Mouse (Mus musculus): ENCODE data around the gene Oas1e. TPM values are rescaled to one million over a fixed set of nuclear protein-coding genes. Genes with fewer than 3 reads are reported as not detected.

Gene Oas1e
- total and polyA plus RNA-seq, 3 experiments: not detected

- Histone ChIP-seq H3K4me1 (ENCODE audit: control insufficient read depth in 1 of 2, insufficient read depth in 2 of 2, low read length in 2 of 2) (peaks cover 0 to 2% of the 10 kb centered on the region in 2 experiments; a peak in 3 of 4 replicates), H3K27ac (ENCODE audit: control insufficient read depth, low read depth, low read length) (no peak overlapping the region), H3K79me2 (ENCODE audit: control insufficient read depth, insufficient read depth, low read length, poor library complexity) (no peaks in the 10 kb centered on the region), H3K4me3 (ENCODE audit: control insufficient read depth in 1 of 2, insufficient read depth in 1 of 2, low read depth in 2 of 2, low read length in 2 of 2) (no peak overlapping the region), H3K9ac (ENCODE audit: control insufficient read depth, low read depth, low read length, poor library complexity, severe bottlenecking) (no peak overlapping the region), H3K27me3 (ENCODE audit: control insufficient read depth in 1 of 2, insufficient read depth in 2 of 2, low read length in 2 of 2) (no peaks in the 10 kb centered on the region), H3K36me3 (ENCODE audit: control insufficient read depth in 1 of 2, insufficient read depth in 2 of 2, low read length in 2 of 2) (no peaks in the 10 kb centered on the region), H3K9me3 (replicated peaks; ENCODE audit: insufficient read depth, low read length) (no peaks in the 10 kb centered on the region)
- peak; percentile 41 for TF ChIP-seq ZC3H11A (IDR thresholded peaks at IDR 0.05; ENCODE audit: low read depth, low read length)
- no peak for TF ChIP-seq E2F4 (IDR thresholded peaks at IDR 0.05; ENCODE audit: borderline replicate concordance, low read depth, low read length)
- peak; percentile 17 to 83 (median 76); a peak in 4 of 6 replicates for TF ChIP-seq CTCF (IDR thresholded peaks at IDR 0.05 in 2 of 3, conservative IDR thresholded peaks at IDR 0.05 in 1 of 3; ENCODE audit: control insufficient read depth in 1 of 3, insufficient read depth in 1 of 3, low read depth in 2 of 3, low read length in 3 of 3, poor library complexity in 1 of 3, severe bottlenecking in 1 of 3)
- TF ChIP-seq GABPA (IDR thresholded peaks at IDR 0.05; ENCODE audit: low read depth, low read length): no peak
- no peak for TF ChIP-seq POLR2AphosphoS2 (IDR thresholded peaks at IDR 0.05; ENCODE audit: low read length)
- TF ChIP-seq ZMIZ1 (IDR thresholded peaks at IDR 0.05; ENCODE audit: low read depth, low read length): no peak
- TF ChIP-seq RAD21 (IDR thresholded peaks at IDR 0.05; ENCODE audit: low read depth, low read length): peak; percentile 69
- TF ChIP-seq SMC3 (IDR thresholded peaks at IDR 0.05; ENCODE audit: low read depth, low read length): peak; percentile 69
- peak; percentile 59 for DNase-seq (ENCODE audit: low read depth, low spot score)
Observed at GRCm38 (mm10) chr5:120746451-120746850, 48.9 kb downstream of the Oas1e start.

GRCm38 (mm10) chr5:120742125-120742524 is 53.2 kb downstream of the Oas1e start:
- Histone ChIP-seq H3K36me3 (ENCODE audit: control insufficient read depth in 1 of 2, insufficient read depth in 2 of 2, low read length in 2 of 2) (no peaks in the 10 kb centered on the region), H3K4me1 (ENCODE audit: control insufficient read depth in 1 of 2, insufficient read depth in 2 of 2, low read length in 2 of 2) (no peaks in the 10 kb centered on the region), H3K9ac (ENCODE audit: control insufficient read depth, low read depth, low read length, poor library complexity, severe bottlenecking) (no peak overlapping the region), H3K27ac (ENCODE audit: control insufficient read depth, low read depth, low read length) (no peak overlapping the region), H3K79me2 (ENCODE audit: control insufficient read depth, insufficient read depth, low read length, poor library complexity) (no peaks in the 10 kb centered on the region), H3K4me3 (ENCODE audit: control insufficient read depth in 1 of 2, insufficient read depth in 1 of 2, low read depth in 2 of 2, low read length in 2 of 2) (no peak overlapping the region), H3K9me3 (replicated peaks; ENCODE audit: insufficient read depth, low read length) (no peaks in the 10 kb centered on the region), H3K27me3 (ENCODE audit: control insufficient read depth in 1 of 2, insufficient read depth in 2 of 2, low read length in 2 of 2) (no peaks in the 10 kb centered on the region)
- TF ChIP-seq RAD21 (IDR thresholded peaks at IDR 0.05; ENCODE audit: low read depth, low read length) (peak; percentile 33), CTCF (IDR thresholded peaks at IDR 0.05 in 2 of 3, conservative IDR thresholded peaks at IDR 0.05 in 1 of 3; ENCODE audit: control insufficient read depth in 1 of 3, insufficient read depth in 1 of 3, low read depth in 2 of 3, low read length in 3 of 3, poor library complexity in 1 of 3, severe bottlenecking in 1 of 3) (peak; percentile 57 to 69 (median 63)), SMC3 (IDR thresholded peaks at IDR 0.05; ENCODE audit: low read depth, low read length) (peak; percentile 56), HCFC1 (IDR thresholded peaks at IDR 0.05; ENCODE audit: low read depth, low read length) (no peak), ZNF384 (IDR thresholded peaks at IDR 0.05; ENCODE audit: low read depth, low read length) (no peak), EP300 (IDR thresholded peaks at IDR 0.05; ENCODE audit: low read depth in 1 of 2, low read length in 2 of 2) (no peak), ZKSCAN1 (IDR thresholded peaks at IDR 0.05; ENCODE audit: low read depth, low read length) (no peak)
- DNase-seq (ENCODE audit: low read depth, low spot score): peak; percentile 58

Other genes with a start within 250 kb of the Oas1e start
- gene Tpcn1, start 206.9 kb downstream of the Oas1e start, total RNA-seq (2012; rRNA removed): 11.0 and 11.3 TPM in 2 replicates
- gene Tpcn1, start 206.9 kb downstream of the Oas1e start, polyA plus RNA-seq (2012; ENCODE audit: insufficient read depth in 1 of 2, insufficient read length in 2 of 2, low read depth in 1 of 2, low replicate concordance in 2 of 2, missing spikeins in 1 of 2): 10 to 100 TPM in 1 of 2 experiments, not detected in 1; 43.2 TPM
- gene Iqcd, start 206.5 kb downstream of the Oas1e start, total RNA-seq (2012; rRNA removed): 0.62 and 1.1 TPM in 2 replicates
- 1 to 10 TPM in 1 of 2 experiments, not detected in 1; 2.2 TPM for gene Iqcd, start 206.5 kb downstream of the Oas1e start, polyA plus RNA-seq (2012; ENCODE audit: insufficient read depth in 1 of 2, insufficient read length in 2 of 2, low read depth in 1 of 2, low replicate concordance in 2 of 2, missing spikeins in 1 of 2)
- 14.0 and 18.1 TPM in 2 replicates for gene Rita1, start 182.9 kb downstream of the Oas1e start, total RNA-seq (2012; rRNA removed)
- gene Rita1, start 182.9 kb downstream of the Oas1e start, polyA plus RNA-seq (2012; ENCODE audit: insufficient read depth in 1 of 2, insufficient read length in 2 of 2, low read depth in 1 of 2, low replicate concordance in 2 of 2, missing spikeins in 1 of 2): 10 to 100 TPM in 1 of 2 experiments, not detected in 1; 22.1 TPM
- 73.8 and 74.8 TPM in 2 replicates for gene Ddx54, start 182.8 kb downstream of the Oas1e start, total RNA-seq (2012; rRNA removed)
- gene Ddx54, start 182.8 kb downstream of the Oas1e start, polyA plus RNA-seq (2012; ENCODE audit: insufficient read depth in 1 of 2, insufficient read length in 2 of 2, low read depth in 1 of 2, low replicate concordance in 2 of 2, missing spikeins in 1 of 2): 10 to 100 TPM in 1 of 2 experiments, not detected in 1; 99.9 TPM
- not detected in 2 replicates for gene Cfap73, start 161.3 kb downstream of the Oas1e start, total RNA-seq (2012; rRNA removed)
- under 1 TPM in 1 of 2 experiments, not detected in 1; 0.25 TPM for gene Cfap73, start 161.3 kb downstream of the Oas1e start, polyA plus RNA-seq (2012; ENCODE audit: insufficient read depth in 1 of 2, insufficient read length in 2 of 2, low read depth in 1 of 2, low replicate concordance in 2 of 2, missing spikeins in 1 of 2)
- gene Rasal1, start 146.7 kb downstream of the Oas1e start, total RNA-seq (2012; rRNA removed): 0.26 and 0.69 TPM in 2 replicates
- 1 to 10 TPM in 1 of 2 experiments, not detected in 1; 4.5 TPM for gene Rasal1, start 146.7 kb downstream of the Oas1e start, polyA plus RNA-seq (2012; ENCODE audit: insufficient read depth in 1 of 2, insufficient read length in 2 of 2, low read depth in 1 of 2, low replicate concordance in 2 of 2, missing spikeins in 1 of 2)
- 0.12 and 0.13 TPM in 2 replicates for gene Dtx1, start 83.6 kb downstream of the Oas1e start, total RNA-seq (2012; rRNA removed)
- gene Dtx1, start 83.6 kb downstream of the Oas1e start, polyA plus RNA-seq (2012; ENCODE audit: insufficient read depth in 1 of 2, insufficient read length in 2 of 2, low read depth in 1 of 2, low replicate concordance in 2 of 2, missing spikeins in 1 of 2): under 1 TPM in 1 of 2 experiments, not detected in 1; 0.63 TPM
- 0.49 and 0.96 TPM in 2 replicates for gene Oas2, start 45.7 kb downstream of the Oas1e start, total RNA-seq (2012; rRNA removed)
- 1 to 10 TPM in 1 of 2 experiments, not detected in 1; 5.2 TPM for gene Oas2, start 45.7 kb downstream of the Oas1e start, polyA plus RNA-seq (2012; ENCODE audit: insufficient read depth in 1 of 2, insufficient read length in 2 of 2, low read depth in 1 of 2, low replicate concordance in 2 of 2, missing spikeins in 1 of 2)
- gene Oas3, start 17.9 kb downstream of the Oas1e start, total RNA-seq (2012; rRNA removed): 1.6 and 1.9 TPM in 2 replicates
- gene Oas3, start 17.9 kb downstream of the Oas1e start, polyA plus RNA-seq (2012; ENCODE audit: insufficient read depth in 1 of 2, insufficient read length in 2 of 2, low read depth in 1 of 2, low replicate concordance in 2 of 2, missing spikeins in 1 of 2): 1 to 10 TPM in 1 of 2 experiments, not detected in 1; 4.0 TPM
- gene Oas1c, start 17.0 kb upstream of the Oas1e start, total RNA-seq (2012; rRNA removed): 0.65 and 0.85 TPM in 2 replicates
- gene Oas1c, start 17.0 kb upstream of the Oas1e start, polyA plus RNA-seq (2012; ENCODE audit: insufficient read depth in 1 of 2, insufficient read length in 2 of 2, low read depth in 1 of 2, low replicate concordance in 2 of 2, missing spikeins in 1 of 2): 1 to 10 TPM in 1 of 2 experiments, not detected in 1; 1.8 TPM
- not detected in 2 replicates for gene Oas1f, start 51.8 kb upstream of the Oas1e start, total RNA-seq (2012; rRNA removed)
- gene Oas1f, start 51.8 kb upstream of the Oas1e start, polyA plus RNA-seq (2012; ENCODE audit: insufficient read depth in 1 of 2, insufficient read length in 2 of 2, low read depth in 1 of 2, low replicate concordance in 2 of 2, missing spikeins in 1 of 2): not detected
- gene Oas1h, start 65.9 kb upstream of the Oas1e start, total RNA-seq (2012; rRNA removed): not detected in 2 replicates
- gene Oas1h, start 65.9 kb upstream of the Oas1e start, polyA plus RNA-seq (2012; ENCODE audit: insufficient read depth in 1 of 2, insufficient read length in 2 of 2, low read depth in 1 of 2, low replicate concordance in 2 of 2, missing spikeins in 1 of 2): not detected
- gene Oas1g, start 92.1 kb upstream of the Oas1e start, total RNA-seq (2012; rRNA removed): not detected in 2 replicates
- gene Oas1g, start 92.1 kb upstream of the Oas1e start, polyA plus RNA-seq (2012; ENCODE audit: insufficient read depth in 1 of 2, insufficient read length in 2 of 2, low read depth in 1 of 2, low replicate concordance in 2 of 2, missing spikeins in 1 of 2): not detected
- gene Oas1a, start 112.0 kb upstream of the Oas1e start, total RNA-seq (2012; rRNA removed): 0.15 TPM in 1 of 2 replicates, not detected in the other
- gene Oas1a, start 112.0 kb upstream of the Oas1e start, polyA plus RNA-seq (2012; ENCODE audit: insufficient read depth in 1 of 2, insufficient read length in 2 of 2, low read depth in 1 of 2, low replicate concordance in 2 of 2, missing spikeins in 1 of 2): under 1 TPM in 1 of 2 experiments, not detected in 1; 0.17 TPM
- gene Oas1d, start 119.0 kb upstream of the Oas1e start, total RNA-seq (2012; rRNA removed): not detected in 2 replicates
- gene Oas1d, start 119.0 kb upstream of the Oas1e start, polyA plus RNA-seq (2012; ENCODE audit: insufficient read depth in 1 of 2, insufficient read length in 2 of 2, low read depth in 1 of 2, low replicate concordance in 2 of 2, missing spikeins in 1 of 2): not detected
- not detected in 2 replicates for gene Rph3a, start 214.6 kb upstream of the Oas1e start, total RNA-seq (2012; rRNA removed)
- not detected for gene Rph3a, start 214.6 kb upstream of the Oas1e start, polyA plus RNA-seq (2012; ENCODE audit: insufficient read depth in 1 of 2, insufficient read length in 2 of 2, low read depth in 1 of 2, low replicate concordance in 2 of 2, missing spikeins in 1 of 2)